Mouse (Mus musculus): ENCODE results near the gene Bri3. TPM values are rescaled to one million over a fixed set of nuclear protein-coding genes. Genes with fewer than 3 reads are reported as not detected.

Bri3 gene
- total and polyA plus RNA-seq, 2 experiments from 2014 or later = 19.4 to 124 TPM

- TF ChIP-seq CTCF (IDR thresholded peaks at IDR 0.05) = no peak
- DNase-seq (ENCODE audit: low spot score) (no peak), ATAC-seq (ENCODE audit: low FRiP score) (no peak)
- H3K4me1 ChIP-seq (ENCODE audit: insufficient read depth, low read length) = no peaks in the 10 kb centered on the region
- no peak overlapping the region for H3K27ac ChIP-seq (ENCODE audit: low read depth, low read length)
- 0 out of 2 replicates have a peak, but pooled peaks cover 3% of the 10 kb centered on the region for H3K36me3 ChIP-seq (ENCODE audit: insufficient read depth, low read length)
- H3K9ac ChIP-seq (replicated peaks; ENCODE audit: low read length, poor library complexity, severe bottlenecking) = no peak overlapping the region
- no peaks in the 10 kb centered on the region for H3K27me3 ChIP-seq (ENCODE audit: insufficient read depth, low read length)
- H3K4me3 ChIP-seq (ENCODE audit: low read depth, low read length) = no peak overlapping the region
- WGBS = 53% methylated on average over 6 of the region's 6 CpGs
- no peak overlapping the region for H3K4me2 ChIP-seq (ENCODE audit: low read depth, low read length, poor library complexity, severe bottlenecking)
- H3K9me3 ChIP-seq (ENCODE audit: low read length) = no peaks in the 10 kb centered on the region
These were observed 30.7 kb downstream of the Bri3 start for GRCm38 (mm10) chr5:144274904-144275303.

- 0 out of 2 replicates have a peak, but pooled peaks cover 3% of the 10 kb centered on the region for H3K36me3 ChIP-seq (ENCODE audit: insufficient read depth, low read length)
- TF ChIP-seq CTCF (IDR thresholded peaks at IDR 0.05) = no peak
- 78% methylated on average over 17 of the region's 17 CpGs for WGBS
- ATAC-seq (ENCODE audit: low FRiP score) (no peak), DNase-seq (ENCODE audit: low spot score) (no peak)
- no peak overlapping the region for H3K27ac ChIP-seq (ENCODE audit: low read depth, low read length)
- H3K4me1 ChIP-seq (ENCODE audit: insufficient read depth, low read length) = no peaks in the 10 kb centered on the region
- H3K9ac ChIP-seq (replicated peaks; ENCODE audit: low read length, poor library complexity, severe bottlenecking) = no peak overlapping the region
- H3K4me2 ChIP-seq (ENCODE audit: low read depth, low read length, poor library complexity, severe bottlenecking) = no peak overlapping the region
- no peak overlapping the region for H3K4me3 ChIP-seq (ENCODE audit: low read depth, low read length)
- no peaks in the 10 kb centered on the region for H3K9me3 ChIP-seq (ENCODE audit: low read length)
- H3K27me3 ChIP-seq (ENCODE audit: insufficient read depth, low read length) = no peaks in the 10 kb centered on the region
These were observed 32.8 kb downstream of the Bri3 start for GRCm38 (mm10) chr5:144276898-144277630.

DNA sequence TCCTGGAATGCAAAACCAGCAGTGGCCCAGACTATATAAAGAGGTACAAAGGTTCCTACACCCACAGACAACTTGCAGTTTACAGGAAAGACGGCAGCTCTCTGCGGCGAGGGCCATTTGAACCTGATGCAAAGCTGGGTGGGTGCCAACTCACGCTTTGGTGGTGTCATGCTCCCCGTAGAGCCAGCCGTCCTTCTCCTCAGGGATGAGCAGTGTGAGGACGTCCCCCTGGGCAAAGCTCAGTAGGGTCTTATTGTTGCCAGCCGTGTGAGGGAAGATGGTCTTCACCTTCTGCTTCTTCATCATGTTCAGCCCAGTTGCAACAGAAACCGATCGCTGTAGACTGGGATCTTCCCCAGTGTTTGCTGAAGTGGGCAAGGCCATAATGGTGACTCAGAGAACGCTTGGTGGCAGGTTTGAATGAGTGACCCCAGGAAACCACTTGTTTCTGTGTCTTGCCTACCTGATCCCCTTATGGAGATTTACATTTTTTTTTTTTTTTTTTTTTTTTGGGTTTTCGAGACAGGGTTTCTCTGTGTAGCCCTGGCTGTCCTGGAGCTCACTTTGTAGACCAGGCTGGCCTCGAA lies 34.2 kb downstream of the Bri3 start:
- ATAC-seq (ENCODE audit: low FRiP score) = no peak
- Histone ChIP-seq H3K4me3 (ENCODE audit: low read depth, low read length) (no peak overlapping the region), H3K27ac (ENCODE audit: low read depth, low read length) (no peak overlapping the region), H3K36me3 (ENCODE audit: insufficient read depth, low read length) (0 out of 2 replicates have a peak, but pooled peaks cover 3% of the 10 kb centered on the region), H3K4me1 (ENCODE audit: insufficient read depth, low read length) (no peaks in the 10 kb centered on the region), H3K9me3 (ENCODE audit: low read length) (no peaks in the 10 kb centered on the region), H3K4me2 (ENCODE audit: low read depth, low read length, poor library complexity, severe bottlenecking) (no peak overlapping the region), H3K9ac (replicated peaks; ENCODE audit: low read length, poor library complexity, severe bottlenecking) (no peak overlapping the region), H3K27me3 (ENCODE audit: insufficient read depth, low read length) (no peaks in the 10 kb centered on the region)
- no peak for DNase-seq (ENCODE audit: low spot score)
- 87% methylated on average over 12 of the region's 13 CpGs for WGBS
- no peak for TF ChIP-seq CTCF (IDR thresholded peaks at IDR 0.05)

- H3K4me1 ChIP-seq (ENCODE audit: insufficient read depth, low read length) = no peaks in the 10 kb centered on the region
- H3K27me3 ChIP-seq (ENCODE audit: insufficient read depth, low read length) = no peaks in the 10 kb centered on the region
- H3K9me3 ChIP-seq (ENCODE audit: low read length) = no peaks in the 10 kb centered on the region
- H3K4me3 ChIP-seq (ENCODE audit: low read depth, low read length) = no peak overlapping the region
- no peak for TF ChIP-seq CTCF (IDR thresholded peaks at IDR 0.05)
- WGBS = 87% methylated on average over 9 of the region's 9 CpGs
- 0 out of 2 replicates have a peak, but pooled peaks cover 3% of the 10 kb centered on the region for H3K36me3 ChIP-seq (ENCODE audit: insufficient read depth, low read length)
- no peak for DNase-seq (ENCODE audit: low spot score)
- H3K9ac ChIP-seq (replicated peaks; ENCODE audit: low read length, poor library complexity, severe bottlenecking) = no peak overlapping the region
- H3K4me2 ChIP-seq (ENCODE audit: low read depth, low read length, poor library complexity, severe bottlenecking) = no peak overlapping the region
- no peak overlapping the region for H3K27ac ChIP-seq (ENCODE audit: low read depth, low read length)
- no peak for ATAC-seq (ENCODE audit: low FRiP score)
These were observed 34.9 kb downstream of the Bri3 start for GRCm38 (mm10) chr5:144279081-144279541.

DNA sequence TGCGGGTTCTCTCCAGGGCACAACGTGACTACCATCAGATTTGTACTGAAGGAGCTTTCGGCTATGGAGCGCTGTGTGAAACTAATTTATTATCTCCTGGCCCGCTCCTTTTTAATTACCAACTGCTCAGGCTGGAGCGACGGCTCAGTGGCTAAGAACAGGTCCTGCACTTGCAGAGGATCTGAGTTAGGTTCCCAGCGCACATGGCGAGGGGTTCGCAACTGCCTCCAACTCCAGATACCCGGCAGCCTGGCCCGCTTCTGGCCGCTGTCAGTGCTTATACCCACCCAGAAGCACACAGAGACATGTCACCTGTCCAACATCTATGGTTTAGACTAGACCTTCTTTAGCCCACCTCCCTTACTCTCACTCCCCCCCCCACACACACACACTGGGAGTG lies 35.7 kb downstream of the Bri3 start:
- no peak overlapping the region for H3K9ac ChIP-seq (replicated peaks; ENCODE audit: low read length, poor library complexity, severe bottlenecking)
- H3K27me3 ChIP-seq (ENCODE audit: insufficient read depth, low read length) = no peaks in the 10 kb centered on the region
- TF ChIP-seq CTCF (IDR thresholded peaks at IDR 0.05) = no peak
- H3K27ac ChIP-seq (ENCODE audit: low read depth, low read length) = no peak overlapping the region
- DNase-seq (ENCODE audit: low spot score) (no peak), ATAC-seq (ENCODE audit: low FRiP score) (no peak)
- 0 out of 2 replicates have a peak, but pooled peaks cover 3% of the 10 kb centered on the region for H3K36me3 ChIP-seq (ENCODE audit: insufficient read depth, low read length)
- no peak overlapping the region for H3K4me2 ChIP-seq (ENCODE audit: low read depth, low read length, poor library complexity, severe bottlenecking)
- no peaks in the 10 kb centered on the region for H3K4me1 ChIP-seq (ENCODE audit: insufficient read depth, low read length)
- H3K9me3 ChIP-seq (ENCODE audit: low read length) = no peaks in the 10 kb centered on the region
- WGBS = 89% methylated on average over 13 of the region's 13 CpGs
- no peak overlapping the region for H3K4me3 ChIP-seq (ENCODE audit: low read depth, low read length)

All from midbrain, postnatal 0 days (tissue).